Mouse (Mus musculus) neural tube, embryonic 11.5 days (tissue): Measurements from ENCODE around the gene Muc13. TPM values are rescaled to one million over a fixed set of nuclear protein-coding genes. Genes with fewer than 3 reads are reported as not detected.

Source experiments
- ATAC-seq: fragments of 200-750 bp; cut with Nextera tagmentation; 2 replicates; pipeline ENCODE4 v1.8.0; 2017; ENCODE audit warnings: moderate number of reproducible peaks, mild to moderate bottlenecking, moderate TSS enrichment, moderate library complexity; ENCODE audit not compliant: insufficient read depth, low FRiP score, low TSS enrichment
- DNase-seq: peaks from one replicate; pipeline ENCODE4 v3.0.0-alpha.2; 2015; ENCODE audit warnings: low spot score
- H3K27ac ChIP-seq: fragments of 300-500 bp; sonication (generic); 2 replicates; pipeline ENCODE4 v1.5.1; 2014; ENCODE audit warnings: low read depth, mild to moderate bottlenecking, low read length
- H3K27me3 ChIP-seq: fragments of 300-500 bp; sonication (generic); 2 replicates; pipeline ENCODE4 v1.6.1; 2014; ENCODE audit warnings: mild to moderate bottlenecking, low read length, mixed read lengths; ENCODE audit not compliant: control insufficient read depth, insufficient read depth
- H3K36me3 ChIP-seq: fragments of 300-500 bp; sonication (generic); 2 replicates; pipeline ENCODE4 v1.6.1; 2014; ENCODE audit warnings: mild to moderate bottlenecking, low read length, moderate library complexity, mixed read lengths; ENCODE audit not compliant: control insufficient read depth, insufficient read depth
- H3K4me1 ChIP-seq: fragments of 300-500 bp; sonication (generic); 2 replicates; pipeline ENCODE4 v1.6.1; 2014; ENCODE audit warnings: low read length, mixed read lengths; ENCODE audit not compliant: control insufficient read depth, insufficient read depth
- H3K4me2 ChIP-seq: fragments of 300-500 bp; sonication (generic); 2 replicates; pipeline ENCODE4 v1.6.1; 2014; ENCODE audit warnings: low read depth, mild to moderate bottlenecking, moderate library complexity
- H3K4me3 ChIP-seq: fragments of 300-500 bp; sonication (generic); 2 replicates; pipeline ENCODE4 v1.5.1; 2014; ENCODE audit warnings: low read depth, low read length
- H3K9ac ChIP-seq: fragments of 300-500 bp; sonication (generic); 2 replicates; pipeline ENCODE4 v1.6.1; 2014; ENCODE audit warnings: mild to moderate bottlenecking, low read length
- H3K9me3 ChIP-seq: fragments of 300-500 bp; sonication (generic); 2 replicates; pipeline ENCODE4 v1.6.1; 2016; ENCODE audit warnings: low read length; ENCODE audit not compliant: control insufficient read depth
- WGBS: fragments of 180-500 bp; shearing (Covaris S2); extraction: QIAGEN DNeasy Blood & Tissue Kit; methylation state at CpG from one replicate; pipeline ENCODE4 v1.1.7; 2014; 5-methylcytosine and 5-hydroxymethylcytosine counted together
- polyA plus RNA-seq: library from polyadenylated mRNA; unstranded; fragments of >200 nt; fragmentation: Nextera tagmentation; extraction: Ambion mirVana; gene quantifications from 2 replicates; pipeline ENCODE4 v1.2.1, GENCODE M21; 2014

The Muc13 gene
- polyA plus RNA-seq, 1 experiment from 2014 or later = 0.23 TPM

- Histone ChIP-seq H3K4me1 (peaks cover 18% of the 10 kb centered on the region), H3K27me3 (peaks cover 6% of the 10 kb centered on the region; the same call in 1 of the 2 replicates), H3K36me3 (no peaks in the 10 kb centered on the region), H3K4me2 (no peak overlapping the region), H3K9ac (no peak overlapping the region), H3K27ac (no peak overlapping the region), H3K4me3 (no peak overlapping the region), H3K9me3 (no peaks in the 10 kb centered on the region)
- ATAC-seq (no peak), DNase-seq (no peak)
- 77% methylated on average over 3 of the region's 3 CpGs for whole genome bisulfite sequencing
Measured at GRCm38 (mm10) chr16:33837191-33837590, 43.4 kb downstream of the Muc13 start.

- Histone ChIP-seq H3K9ac (no peak overlapping the region), H3K27ac (no peak overlapping the region), H3K4me3 (no peak overlapping the region), H3K36me3 (no peaks in the 10 kb centered on the region), H3K4me1 (no peaks in the 10 kb centered on the region), H3K9me3 (no peaks in the 10 kb centered on the region), H3K4me2 (no peak overlapping the region), H3K27me3 (no peaks in the 10 kb centered on the region)
- WGBS = 40% methylated on average over 6 of the region's 6 CpGs
- DNase-seq (no peak), ATAC-seq (no peak)
Measured at GRCm38 (mm10) chr16:33840616-33841015, 46.8 kb downstream of the Muc13 start.

GRCm38 (mm10) chr16:33842081-33842880 is 48.4 kb downstream of the Muc13 start:
- Histone ChIP-seq H3K4me3 (no peak overlapping the region), H3K9ac (no peak overlapping the region), H3K9me3 (no peaks in the 10 kb centered on the region), H3K4me1 (no peaks in the 10 kb centered on the region), H3K27me3 (no peaks in the 10 kb centered on the region), H3K4me2 (no peak overlapping the region), H3K36me3 (no peaks in the 10 kb centered on the region), H3K27ac (no peak overlapping the region)
- 82% methylated on average over 12 of the region's 12 CpGs for WGBS
- ATAC-seq = no peak
- no peak for DNase-seq

GRCm38 (mm10) chr16:33844150-33844611 is 50.3 kb downstream of the Muc13 start:
- Histone ChIP-seq H3K4me2 (no peak overlapping the region), H3K4me3 (no peak overlapping the region), H3K36me3 (no peaks in the 10 kb centered on the region), H3K9ac (no peak overlapping the region), H3K27ac (no peak overlapping the region), H3K27me3 (no peaks in the 10 kb centered on the region), H3K4me1 (no peaks in the 10 kb centered on the region), H3K9me3 (no peaks in the 10 kb centered on the region)
- ATAC-seq = no peak
- WGBS = 53% methylated on average over 4 of the region's 4 CpGs
- no peak for DNase-seq

- DNase-seq = no peak
- Histone ChIP-seq H3K27me3 (no peaks in the 10 kb centered on the region), H3K36me3 (no peaks in the 10 kb centered on the region), H3K4me2 (no peak overlapping the region), H3K4me3 (no peak overlapping the region), H3K27ac (no peak overlapping the region), H3K9me3 (no peaks in the 10 kb centered on the region), H3K9ac (no peak overlapping the region), H3K4me1 (no peaks in the 10 kb centered on the region)
- no peak for ATAC-seq
- 79% methylated on average over 6 of the region's 6 CpGs for WGBS
Measured at GRCm38 (mm10) chr16:33844866-33845265, 51.0 kb downstream of the Muc13 start.

- no peak overlapping the region for H3K4me2 ChIP-seq
Measured at GRCm38 (mm10) chr16:33853271-33853670, 59.4 kb downstream of the Muc13 start.

GRCm38 (mm10) chr16:33858766-33859165 is 64.9 kb downstream of the Muc13 start:
- H3K27ac ChIP-seq = no peak overlapping the region
- no peak for ATAC-seq
- no peaks in the 10 kb centered on the region for H3K36me3 ChIP-seq
- DNase-seq = no peak
- 86% methylated on average over 2 of the region's 2 CpGs for WGBS
- no peak overlapping the region for H3K9ac ChIP-seq
- no peak overlapping the region for H3K4me2 ChIP-seq
- H3K27me3 ChIP-seq = no peaks in the 10 kb centered on the region
- no peaks in the 10 kb centered on the region for H3K4me1 ChIP-seq
- H3K4me3 ChIP-seq = no peak overlapping the region
- no peaks in the 10 kb centered on the region for H3K9me3 ChIP-seq

More at GRCm38 (mm10) chr16:33853271-33853670, 59.4 kb downstream of the Muc13 start:
- no peaks in the 10 kb centered on the region for H3K36me3 ChIP-seq
- no peaks in the 10 kb centered on the region for H3K9me3 ChIP-seq
- H3K4me3 ChIP-seq = no peak overlapping the region
- H3K27ac ChIP-seq = no peak overlapping the region
- no peaks in the 10 kb centered on the region for H3K4me1 ChIP-seq
- ATAC-seq (no peak), DNase-seq (no peak)
- H3K27me3 ChIP-seq = no peaks in the 10 kb centered on the region
- no peak overlapping the region for H3K9ac ChIP-seq

GRCm38 (mm10) chr16:33859380-33859779 is 65.5 kb downstream of the Muc13 start:
- no peak overlapping the region for H3K4me3 ChIP-seq
- H3K9ac ChIP-seq = no peak overlapping the region
- 72% methylated on average over 5 of the region's 5 CpGs for WGBS
- DNase-seq (no peak), ATAC-seq (no peak)
- no peaks in the 10 kb centered on the region for H3K36me3 ChIP-seq
- no peak overlapping the region for H3K4me2 ChIP-seq
- no peaks in the 10 kb centered on the region for H3K9me3 ChIP-seq
- no peaks in the 10 kb centered on the region for H3K27me3 ChIP-seq
- no peaks in the 10 kb centered on the region for H3K4me1 ChIP-seq
- no peak overlapping the region for H3K27ac ChIP-seq
